Mouse (Mus musculus) C2C12 (cell line): ENCODE measurements around the gene Sh3rf3.

ENCODE experiments used
- CEBPB ChIP-seq: IDR thresholded peaks from one replicate; pipeline ENCODE4 v1.6.1; 2011; ENCODE audit warnings: low read depth, mild to moderate bottlenecking, control low read depth, moderate library complexity
- CTCF ChIP-seq: IDR thresholded peaks from one replicate; pipeline ENCODE4 v1.5.1; 2011; ENCODE audit not compliant: control insufficient read depth, insufficient read depth, insufficient read length
- MYOD1 ChIP-seq: IDR thresholded peaks from one replicate; pipeline ENCODE4 v1.6.1; 2011; ENCODE audit warnings: low read depth; ENCODE audit not compliant: control insufficient read depth, insufficient read length
- MYOG ChIP-seq: IDR thresholded peaks from one replicate; pipeline ENCODE4 v1.6.1; 2011; ENCODE audit not compliant: control insufficient read depth, insufficient read length; ENCODE audit errors: extremely low read depth
- USF1 ChIP-seq: IDR thresholded peaks from one replicate; pipeline ENCODE4 v1.6.1; 2011; ENCODE audit warnings: low read depth, mild to moderate bottlenecking, control low read depth, moderate library complexity

DNA sequence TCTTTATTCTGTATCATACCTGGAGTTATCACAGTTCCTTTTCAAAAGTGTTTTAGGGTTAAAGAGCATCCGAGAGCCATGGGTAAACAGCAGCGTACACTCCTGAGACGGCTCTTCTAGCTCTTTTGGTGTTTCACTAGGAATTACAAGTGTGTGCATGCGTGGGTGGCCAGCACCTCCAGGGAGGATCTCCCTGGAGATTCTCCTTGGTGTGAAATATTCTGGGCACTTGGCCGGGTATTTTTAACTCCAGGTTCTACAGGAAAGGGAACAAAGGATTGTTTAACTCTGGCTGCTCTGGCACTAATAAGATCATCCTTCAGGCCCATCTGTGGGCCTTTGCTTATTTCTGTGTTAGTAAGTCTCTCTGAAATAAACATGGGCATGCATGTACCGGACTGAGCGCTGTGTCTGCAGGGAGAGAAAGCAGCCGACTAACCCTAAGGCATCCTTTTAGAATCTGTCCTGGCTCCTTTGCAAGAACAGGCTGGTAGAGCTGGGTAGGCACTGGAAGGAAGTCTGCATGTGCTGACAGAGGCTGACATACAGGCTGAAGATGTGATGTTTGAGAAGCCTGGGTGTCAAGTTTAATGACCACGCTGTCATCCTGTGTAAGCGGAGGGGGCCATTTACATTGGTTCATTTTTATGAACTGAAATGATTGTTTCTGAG is 58.1 kb downstream of the Sh3rf3 start:
- TF ChIP-seq CTCF (no peak), MYOG (no peak), MYOD1 (no peak), CEBPB (no peak), USF1 (no peak)
